Mouse (Mus musculus) brain, adult 2 months (tissue): Measurements from ENCODE around the gene Slc35e3.
"Not testable (repeated sequence)": the region's sequence is repeated elsewhere in the genome, so short reads cannot be mapped to it uniquely, and the experiment has no call there.

ENCODE experiments used
- DNase-seq: peaks from one replicate; pipeline ENCODE4 v3.0.0; 2011; ENCODE audit warnings: low read depth, low spot score

Slc35e3 gene

GRCm38 (mm10) chr10:117762281-117762830 is 16.2 kb upstream of the Slc35e3 start:
- no peak for DNase-seq

- no peak for DNase-seq
These were observed 15.4 kb upstream of the Slc35e3 start for GRCm38 (mm10) chr10:117761551-117761950.

GRCm38 (mm10) chr10:117760831-117761335 is 14.7 kb upstream of the Slc35e3 start:
- DNase-seq, result no peak

GRCm38 (mm10) chr10:117759844-117760630 is 13.9 kb upstream of the Slc35e3 start:
- no peak for DNase-seq

- no peak for DNase-seq
These were observed 12.9 kb upstream of the Slc35e3 start for GRCm38 (mm10) chr10:117758749-117759727.

GRCm38 (mm10) chr10:117758344-117758743 is 12.2 kb upstream of the Slc35e3 start:
- DNase-seq, result not testable (repeated sequence)

GRCm38 (mm10) chr10:117757796-117758342 is 11.7 kb upstream of the Slc35e3 start:
- no peak for DNase-seq

GRCm38 (mm10) chr10:117757259-117757658 is 11.1 kb upstream of the Slc35e3 start:
- no peak for DNase-seq

- no peak for DNase-seq
These were observed 10.6 kb upstream of the Slc35e3 start for GRCm38 (mm10) chr10:117756784-117757183.

- DNase-seq, result no peak
These were observed 9.8 kb upstream of the Slc35e3 start for GRCm38 (mm10) chr10:117755799-117756467.

GRCm38 (mm10) chr10:117755086-117755798 is 9.1 kb upstream of the Slc35e3 start:
- peak; percentile 18 for DNase-seq

- no peak for DNase-seq
These were observed 8.4 kb upstream of the Slc35e3 start for GRCm38 (mm10) chr10:117754609-117754940.

GRCm38 (mm10) chr10:117753711-117754608 is 7.8 kb upstream of the Slc35e3 start:
- DNase-seq, result no peak

- no peak for DNase-seq
These were observed 6.9 kb upstream of the Slc35e3 start for GRCm38 (mm10) chr10:117752851-117753647.

GRCm38 (mm10) chr10:117752304-117752821 is 6.2 kb upstream of the Slc35e3 start:
- no peak for DNase-seq

GRCm38 (mm10) chr10:117751744-117752143 is 5.6 kb upstream of the Slc35e3 start:
- DNase-seq, result no peak

GRCm38 (mm10) chr10:117751282-117751610 is 5.1 kb upstream of the Slc35e3 start:
- DNase-seq, result no peak

GRCm38 (mm10) chr10:117750529-117751281 is 4.5 kb upstream of the Slc35e3 start:
- no peak for DNase-seq
